Mouse (Mus musculus) gastrocnemius, postnatal 25 days (tissue): ENCODE data around the gene Pms2. TPM values are rescaled to one million over a fixed set of nuclear protein-coding genes. Genes with fewer than 3 reads are reported as not detected.

Experiments used
- total RNA-seq, 2 experiments: library from RNA; stranded (reverse); gene quantifications; 1 replicate in 1 of 2; 2 replicates in 1 of 2; pipeline ENCODE4 v1.2.3; 2021

Gene Pms2
- total RNA-seq, 2 experiments from 2014 or later, result 4.9 to 7.0 TPM

Other genes with a start within 250 kb of the Pms2 start
- gene Usp42, start 177.7 kb upstream of the Pms2 start, total RNA-seq, result 1 to 10 TPM; 4.3 to 5.3 TPM
- gene Eif2ak1, start 92.2 kb upstream of the Pms2 start, total RNA-seq, result 10 to 100 TPM; 22.8 to 23.6 TPM
- not detected for gene Ankrd61, start 12.3 kb upstream of the Pms2 start, total RNA-seq
- 100 to 1,000 TPM; 125 to 189 TPM for gene Aimp2, start 117 bp upstream of the Pms2 start, total RNA-seq
- gene Gm42421, start 18.2 kb downstream of the Pms2 start, total RNA-seq, result not detected
- gene Rsph10b, start 23.1 kb downstream of the Pms2 start, total RNA-seq, result 1 to 10 TPM in 1 of 2 experiments, under 1 TPM in 1; 0.41 to 1.2 TPM
- gene Ccz1, start 104.9 kb downstream of the Pms2 start, total RNA-seq, result 10 to 100 TPM; 33.5 to 38.0 TPM
- gene Ocm, start 116.7 kb downstream of the Pms2 start, total RNA-seq, result not detected
- gene Lmtk2, start 190.5 kb downstream of the Pms2 start, total RNA-seq, result 10 to 100 TPM; 17.0 to 17.3 TPM